Mouse (Mus musculus) T-helper 1 cell (primary cell): ENCODE results near the gene Pla1a.

Experiments
- in situ Hi-C: fragments of 300-600 bp; cut with MboI, MseI; formaldehyde crosslinking; loops from one replicate; pipeline ENCODE4 v1.15.1; 2025; ENCODE audit warnings: high pct_unique_total_duplicates

The Pla1a gene

DNA sequence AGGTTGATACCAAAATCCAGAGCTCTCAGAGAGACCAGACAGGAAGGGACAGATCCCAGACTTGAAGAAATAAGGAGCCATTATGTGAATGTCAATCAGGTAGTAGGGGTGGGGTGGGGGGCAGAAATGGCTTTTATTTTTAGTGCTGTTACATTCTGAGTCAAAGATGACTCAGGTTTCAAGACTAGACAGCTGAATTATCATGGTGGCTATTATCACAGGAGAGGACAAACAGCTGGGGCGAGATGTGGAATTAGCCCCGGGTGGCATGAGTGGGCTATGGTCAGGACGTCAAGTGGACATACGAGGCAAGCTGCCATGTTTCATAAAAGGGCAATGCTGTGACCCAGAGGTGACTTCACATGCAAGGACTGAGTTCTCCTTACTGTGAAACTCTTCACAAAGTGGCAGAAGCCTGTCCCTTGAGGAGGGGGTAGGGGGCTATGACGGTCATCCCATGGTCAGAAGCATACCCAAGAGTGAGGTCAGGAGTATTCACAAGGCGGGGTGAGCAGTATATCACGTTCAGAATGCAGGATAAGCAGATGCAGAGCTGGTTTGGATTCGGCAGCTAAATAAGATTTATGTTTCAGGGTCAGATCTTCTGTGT lies 43.6 kb downstream of the Pla1a start:
- in situ Hi-C loops = no loop called here

DNA sequence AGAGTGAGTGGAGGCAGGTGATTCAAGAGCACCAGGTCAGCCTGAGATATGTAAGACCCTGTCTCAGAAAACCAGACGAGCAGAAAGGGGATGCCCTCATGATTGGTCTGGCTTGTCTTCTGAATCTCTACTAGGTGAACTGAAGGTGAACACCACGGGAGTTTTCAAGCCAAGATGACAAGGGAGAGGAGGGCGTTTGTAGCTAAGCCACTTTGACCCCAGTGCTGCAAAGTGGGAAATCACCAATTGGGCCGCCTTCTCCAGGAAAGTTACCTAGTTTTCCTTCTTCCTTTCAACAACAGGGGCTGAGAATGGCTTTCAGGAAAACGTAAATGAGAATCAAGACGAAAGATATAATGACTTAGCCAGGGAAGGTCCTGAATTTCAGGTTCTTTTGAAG lies 44.2 kb downstream of the Pla1a start:
- in situ Hi-C loops = no loop called here

DNA sequence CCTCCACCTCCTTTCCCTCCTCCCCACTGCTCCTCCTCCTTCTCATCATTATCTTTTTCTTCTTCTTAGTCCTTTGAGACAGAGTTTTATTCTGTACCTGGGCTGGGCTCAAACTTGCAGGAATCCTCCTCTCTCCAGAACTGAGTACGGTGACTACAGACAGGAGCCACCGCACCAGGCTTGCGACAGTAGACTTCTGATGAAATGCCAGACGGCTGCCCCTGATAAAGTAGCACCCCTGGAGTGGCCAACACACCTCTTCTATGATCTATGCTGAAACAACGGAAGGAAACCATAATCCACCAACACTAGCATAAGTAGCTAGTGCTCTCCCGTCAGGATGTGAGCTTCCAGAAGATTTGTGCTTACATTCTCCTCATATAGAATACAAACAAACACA lies 45.6 kb downstream of the Pla1a start:
- in situ Hi-C loops = no loop called here

DNA sequence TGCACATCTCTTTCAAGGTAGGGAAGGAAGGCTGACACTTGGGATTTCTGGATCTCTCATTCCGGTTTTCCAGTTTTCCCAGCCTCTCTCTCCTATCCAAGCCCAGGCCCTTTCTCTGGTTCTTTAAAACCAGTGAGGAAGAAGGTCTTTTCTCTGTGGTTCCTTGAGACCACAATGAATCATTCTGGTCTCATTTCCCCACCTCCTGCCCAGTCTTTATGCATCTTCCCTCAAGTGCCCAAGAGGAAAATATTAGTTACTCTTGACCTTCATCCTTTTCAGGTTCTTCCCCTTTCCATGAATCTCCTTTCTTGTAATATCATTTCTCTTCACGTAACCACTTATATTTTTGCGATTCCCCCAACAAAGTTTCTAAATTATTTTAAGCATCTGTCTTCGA lies 47.2 kb downstream of the Pla1a start:
- in situ Hi-C loops = no loop called here

DNA sequence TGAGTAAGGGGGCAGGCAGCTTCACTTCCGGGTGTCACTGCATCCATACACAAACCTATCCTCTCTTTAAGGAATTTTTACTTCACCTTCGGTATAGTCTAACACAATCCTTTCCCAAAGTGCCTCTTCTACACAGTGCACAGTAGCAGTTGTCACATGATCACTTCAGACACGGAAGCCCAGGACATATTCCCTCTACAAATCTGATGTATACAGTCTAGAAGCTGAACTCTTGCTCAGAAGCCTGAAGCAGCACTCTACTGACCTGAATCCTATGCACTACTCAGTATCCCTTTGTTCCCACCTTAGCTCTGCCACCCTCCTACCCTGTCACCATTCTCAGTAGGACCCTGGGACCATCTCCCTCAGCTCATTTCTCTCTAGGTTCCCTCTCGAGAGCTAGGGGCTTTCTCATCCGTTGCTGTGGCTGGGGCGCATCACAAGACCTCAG lies 47.7 kb downstream of the Pla1a start:
- in situ Hi-C loops = no loop called here

DNA sequence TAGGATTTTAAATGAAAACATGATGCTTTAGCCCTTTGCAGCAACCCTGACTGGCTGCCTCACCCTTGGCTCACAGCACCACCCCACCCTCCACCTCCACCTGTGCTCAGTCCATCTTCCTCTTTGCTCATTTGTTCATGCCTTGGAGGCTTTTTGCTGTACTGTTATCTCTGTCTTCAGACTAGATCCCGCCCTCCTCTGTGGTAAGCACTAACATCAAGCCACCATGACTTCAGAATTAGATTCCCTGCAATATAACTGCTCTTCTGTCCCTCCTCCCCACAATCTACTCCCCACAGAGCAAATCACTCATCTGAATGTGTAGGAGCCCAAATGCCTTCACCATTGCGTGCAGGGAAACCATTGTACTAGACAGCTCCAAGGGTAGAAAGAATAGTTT lies 49.3 kb downstream of the Pla1a start:
- in situ Hi-C loops = no loop called here

DNA sequence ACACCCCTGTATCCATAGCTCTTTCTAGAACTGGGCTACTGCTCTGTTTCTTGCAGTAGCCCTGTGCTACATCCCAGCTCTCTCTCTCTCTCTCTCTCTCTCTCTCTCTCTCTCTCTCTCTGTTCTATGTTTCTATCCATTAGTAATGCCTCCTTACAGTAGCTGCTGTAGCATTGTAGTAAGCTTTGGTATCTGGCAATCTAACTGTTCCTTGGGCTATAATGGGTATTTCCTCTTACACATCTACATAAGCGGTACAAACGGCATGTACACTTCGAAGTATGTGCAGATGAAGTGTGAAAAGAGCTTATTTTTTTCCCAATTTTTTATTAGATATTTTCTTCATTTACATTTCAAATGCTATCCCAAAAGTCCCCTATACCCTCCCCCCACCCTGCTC lies 53.0 kb downstream of the Pla1a start:
- in situ Hi-C loops = no loop called here

DNA sequence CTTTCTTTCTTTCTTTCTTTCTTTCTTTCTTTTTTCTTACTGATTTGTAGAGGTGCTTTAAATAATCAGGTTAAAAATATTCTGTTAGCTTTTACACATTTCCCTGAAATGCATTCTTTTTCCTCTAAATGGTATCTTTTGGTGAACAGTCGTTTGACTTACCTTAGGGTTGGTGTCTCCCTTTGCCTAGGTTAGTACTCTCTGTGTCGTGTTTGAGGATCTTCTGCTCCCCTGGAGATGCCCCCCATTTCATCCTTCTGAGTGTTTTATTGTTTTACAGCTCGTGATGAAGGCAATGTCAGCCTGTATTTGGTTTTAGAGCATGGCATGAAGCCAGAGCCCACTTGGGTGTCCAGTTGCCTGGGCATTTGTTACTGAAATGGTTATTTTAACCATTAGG lies 53.5 kb downstream of the Pla1a start:
- in situ Hi-C loops = no loop called here

DNA sequence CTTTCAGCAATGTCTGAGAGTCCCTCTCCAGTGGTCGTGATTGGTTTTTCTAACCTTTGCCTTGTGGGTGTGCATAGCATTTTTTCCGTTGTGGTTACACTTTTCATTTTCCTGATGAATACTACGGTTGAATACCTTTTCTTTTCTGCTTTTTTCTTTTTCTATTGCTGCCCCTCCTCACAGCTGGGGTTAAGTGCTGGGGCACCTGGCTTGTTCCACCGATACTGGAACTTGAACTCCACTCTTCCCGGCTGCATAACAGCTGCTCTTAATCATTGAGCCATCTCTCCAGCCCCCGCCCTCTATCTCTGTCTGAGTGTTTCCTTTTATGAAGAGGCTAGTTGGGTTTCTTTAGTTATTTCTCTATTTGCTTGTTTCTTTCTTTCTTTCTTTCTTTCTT lies 53.9 kb downstream of the Pla1a start:
- in situ Hi-C loops = no loop called here

DNA sequence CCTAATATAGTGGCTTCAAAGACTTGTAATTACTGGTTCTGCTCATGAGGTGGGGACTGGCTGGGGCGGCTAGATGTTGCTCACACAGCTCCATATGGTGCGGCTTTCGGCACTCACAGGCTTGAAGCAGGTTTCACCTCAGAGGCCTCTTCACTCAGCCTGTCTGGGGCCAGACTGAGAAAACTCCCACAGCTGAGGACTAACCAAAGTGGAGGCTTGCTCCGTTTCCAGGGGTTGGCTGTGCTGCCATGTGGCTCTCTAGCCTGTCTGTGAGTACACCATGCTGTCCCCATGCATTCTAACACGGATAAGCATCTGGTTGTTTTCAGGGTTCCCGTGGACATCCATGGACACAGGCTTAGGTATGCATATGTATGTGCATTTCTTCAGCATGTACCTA lies 54.4 kb downstream of the Pla1a start:
- in situ Hi-C loops = no loop called here

DNA sequence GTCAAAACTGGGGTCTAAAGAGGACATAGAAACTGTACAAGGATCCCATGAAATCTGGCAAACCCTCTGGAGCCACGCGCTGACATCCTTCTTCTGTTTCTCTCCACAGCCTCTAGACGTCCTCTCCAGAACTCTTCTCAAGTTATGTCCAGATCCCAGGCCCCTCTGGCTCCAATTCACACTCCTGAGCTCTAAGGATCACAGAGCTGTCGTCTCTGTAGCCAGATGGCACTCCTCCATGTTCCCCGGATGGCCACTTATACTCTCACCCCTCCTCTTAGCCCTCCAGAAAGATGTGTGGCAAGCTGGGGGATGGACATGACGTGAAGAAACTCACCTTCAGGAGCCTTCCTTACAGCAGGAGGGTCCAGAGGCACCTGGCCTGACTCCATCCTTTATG lies 55.4 kb downstream of the Pla1a start:
- in situ Hi-C loops = no loop called here

DNA sequence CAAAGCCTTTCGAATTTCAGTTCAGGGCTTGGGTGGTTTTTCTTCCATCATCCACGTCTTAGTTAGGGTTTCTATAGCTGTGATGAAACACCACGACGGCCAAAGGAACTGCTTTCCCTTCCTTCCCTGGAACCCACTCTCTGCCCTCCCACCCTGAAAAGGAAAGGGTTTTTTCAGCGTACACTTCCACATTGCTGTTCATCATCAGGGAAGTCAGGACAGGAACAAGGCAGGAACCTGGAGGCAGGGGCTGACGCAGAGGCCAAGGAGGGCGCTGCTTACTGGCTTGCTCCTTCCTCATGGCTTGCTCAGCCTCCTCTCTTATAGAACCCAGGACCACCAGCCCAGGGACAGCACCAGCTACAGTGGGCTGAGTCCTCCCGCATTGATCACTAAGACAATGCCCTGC lies 56.1 kb downstream of the Pla1a start:
- in situ Hi-C loops = no loop called here

DNA sequence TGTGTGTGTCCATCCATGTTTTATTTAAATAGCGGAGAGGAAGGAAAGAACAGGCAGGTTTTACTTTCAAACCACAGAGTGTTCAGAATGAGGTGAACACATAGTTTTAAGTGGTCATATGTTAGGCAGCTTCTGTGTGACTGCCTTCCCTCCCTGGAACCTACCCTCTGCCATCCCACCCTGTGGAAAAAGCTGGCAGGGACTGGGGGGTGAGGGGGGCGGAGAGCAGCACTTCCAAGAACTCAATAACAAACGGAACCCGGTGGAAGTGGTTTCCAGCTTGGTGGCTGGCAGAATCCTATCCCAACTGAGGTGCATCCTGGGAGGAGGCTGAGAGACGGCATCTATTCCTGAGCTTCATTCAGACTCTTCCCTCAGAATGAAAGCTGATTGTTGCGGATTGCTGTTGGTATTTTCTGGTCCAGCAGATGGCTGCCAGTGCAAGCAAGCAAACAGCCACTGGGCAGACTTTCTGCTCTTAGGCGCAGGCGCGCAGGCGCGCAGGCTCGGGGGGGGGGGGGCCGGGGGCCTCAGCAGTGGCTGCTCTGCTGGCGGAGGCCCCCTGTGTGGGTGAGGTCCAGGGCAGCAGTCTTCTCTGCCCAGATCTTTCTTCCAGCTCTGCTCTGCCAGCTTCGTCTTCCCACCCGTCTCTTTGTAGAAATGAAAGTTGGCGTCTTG lies 56.6 kb downstream of the Pla1a start:
- in situ Hi-C loops = no loop called here

DNA sequence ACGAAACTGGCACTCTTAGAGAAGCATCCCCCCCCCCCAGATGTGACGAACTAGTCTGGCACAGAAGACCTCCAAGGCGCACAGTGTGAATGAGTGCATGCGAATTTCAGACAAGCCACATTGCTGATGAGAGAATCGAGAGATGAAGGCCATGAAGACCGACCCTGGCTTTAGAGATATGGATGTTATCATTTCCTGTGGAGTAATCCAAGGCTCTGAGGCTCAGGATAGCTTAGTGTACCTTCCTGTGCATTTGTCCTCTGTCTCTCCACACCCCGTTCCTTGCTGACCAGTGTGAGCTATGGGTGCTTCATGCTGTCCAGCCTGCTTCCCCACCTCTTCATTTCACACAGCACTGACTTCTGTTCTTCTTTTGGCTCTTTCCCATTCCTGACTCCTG lies 57.8 kb downstream of the Pla1a start:
- in situ Hi-C loops = no loop called here

DNA sequence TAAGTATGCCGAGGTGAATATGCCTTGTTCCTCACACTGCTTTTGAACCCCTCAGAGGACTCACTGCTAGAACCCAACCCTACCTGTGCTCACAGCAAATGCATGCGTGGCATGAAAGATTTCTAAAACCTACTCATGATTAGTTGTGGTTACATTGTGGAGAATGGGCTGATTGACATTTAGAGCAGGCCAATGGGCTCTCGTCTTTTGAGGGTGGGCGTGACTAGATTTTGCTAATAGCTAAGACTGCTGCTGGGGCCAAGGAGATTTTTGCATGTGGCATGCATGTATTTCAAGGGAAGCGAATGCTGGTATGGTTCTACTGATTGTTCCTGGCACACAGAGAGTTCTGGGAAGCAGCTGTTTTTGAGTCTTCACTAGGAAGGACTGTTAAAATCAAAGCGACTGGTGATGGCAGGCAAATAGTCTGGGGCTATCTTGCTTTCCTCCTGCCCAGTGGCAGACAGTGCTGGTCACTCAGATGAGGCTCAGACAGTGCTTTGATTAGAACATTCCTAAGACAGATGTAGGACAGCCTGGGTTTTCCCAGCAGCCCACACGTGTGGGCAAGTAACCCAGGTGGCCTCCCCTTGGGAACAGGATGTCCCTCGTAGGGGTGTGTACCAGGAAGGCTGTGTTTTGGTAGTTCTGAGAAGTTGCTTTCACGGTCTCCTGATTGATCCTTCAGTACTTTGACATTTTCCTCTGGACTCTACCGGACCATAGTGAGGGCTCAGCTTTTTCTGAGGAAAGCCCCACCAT lies 58.4 kb downstream of the Pla1a start:
- in situ Hi-C loops = no loop called here

DNA sequence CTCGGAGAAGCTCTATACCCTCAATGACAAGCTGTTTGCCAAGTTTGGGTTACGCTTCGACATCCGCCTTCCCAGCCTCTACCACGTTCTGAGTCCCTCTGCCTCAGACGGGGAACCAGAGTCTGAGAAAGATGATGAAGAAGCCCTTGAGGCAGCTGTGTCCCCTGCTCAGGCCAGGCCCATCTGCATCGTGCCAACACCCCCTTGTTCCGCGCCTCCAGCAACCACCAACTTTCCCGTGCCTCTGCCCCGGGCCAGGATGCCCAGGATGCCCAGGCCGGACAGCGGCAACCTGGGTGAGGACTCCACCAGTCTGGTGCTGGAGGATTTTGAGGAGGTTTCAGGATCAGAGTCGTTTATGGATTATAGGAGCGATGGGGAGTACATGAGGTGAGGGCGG lies 59.0 kb downstream of the Pla1a start:
- in situ Hi-C loops = no loop called here

DNA sequence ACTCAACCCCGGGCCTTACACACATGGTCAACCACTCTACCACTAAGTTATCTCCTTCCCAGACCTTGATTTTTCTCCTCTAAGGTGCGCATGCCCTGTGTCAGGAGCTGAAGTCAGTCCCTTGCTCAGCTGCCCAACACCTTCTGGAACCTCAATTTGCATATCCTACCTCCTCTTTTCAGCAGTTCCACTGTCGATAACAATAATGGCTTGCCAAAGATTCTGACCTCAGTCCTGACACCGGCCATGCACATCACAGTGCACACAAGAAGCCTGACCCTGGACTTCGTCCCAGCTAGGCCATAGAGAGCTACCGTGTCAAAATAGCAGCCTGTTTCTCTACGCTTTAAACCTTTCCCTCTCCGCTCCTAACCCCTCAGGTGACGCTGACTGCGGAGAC lies 59.5 kb downstream of the Pla1a start:
- in situ Hi-C loops = no loop called here

DNA sequence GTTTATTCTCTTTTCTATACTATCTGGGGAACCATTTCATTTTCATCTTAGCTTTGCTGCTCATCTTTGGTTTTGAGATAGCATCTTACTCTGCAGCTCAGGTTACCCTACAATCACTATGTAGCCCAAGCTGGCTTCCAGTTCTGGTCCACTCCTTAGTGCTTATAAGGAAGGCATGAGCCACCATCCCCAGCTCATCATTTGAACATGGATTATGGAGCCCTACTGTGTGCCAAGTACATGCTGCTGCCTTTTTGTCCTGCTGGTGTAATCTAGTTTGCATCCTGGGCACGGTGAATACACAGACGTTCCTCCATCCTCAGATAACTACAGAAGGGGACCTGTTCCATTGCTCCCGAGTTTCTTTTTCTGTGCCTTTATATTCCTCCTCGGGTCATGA lies 60.1 kb downstream of the Pla1a start:
- in situ Hi-C loops = no loop called here

DNA sequence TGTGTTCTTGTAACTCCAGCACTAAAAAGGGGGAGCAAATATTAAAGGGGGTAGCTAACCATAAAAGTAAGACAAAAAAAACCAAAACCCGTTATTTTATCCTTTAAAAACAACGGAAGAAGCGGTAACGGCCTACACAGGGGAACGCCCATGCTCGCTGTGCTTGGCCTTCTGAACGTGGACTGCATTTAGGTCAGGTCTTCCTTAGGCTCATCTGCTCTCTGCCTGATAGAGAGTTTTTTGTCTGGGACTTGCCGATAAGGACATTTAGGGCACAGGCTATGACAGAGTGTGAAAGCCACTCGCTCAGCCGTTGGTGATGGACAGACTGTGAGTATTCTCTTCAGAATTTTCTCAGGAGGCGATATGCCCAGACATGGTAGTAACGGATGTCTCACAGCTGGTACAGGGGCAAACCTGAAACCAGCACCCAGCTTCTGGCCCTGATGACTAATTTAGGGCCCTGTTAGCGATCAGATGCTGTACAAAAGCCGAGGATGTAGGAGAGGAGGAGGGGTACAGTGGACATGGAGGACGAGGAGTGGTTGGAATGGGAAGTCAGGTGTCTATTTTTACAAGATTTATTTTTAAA lies 61.1 kb downstream of the Pla1a start:
- in situ Hi-C loops = no loop called here

DNA sequence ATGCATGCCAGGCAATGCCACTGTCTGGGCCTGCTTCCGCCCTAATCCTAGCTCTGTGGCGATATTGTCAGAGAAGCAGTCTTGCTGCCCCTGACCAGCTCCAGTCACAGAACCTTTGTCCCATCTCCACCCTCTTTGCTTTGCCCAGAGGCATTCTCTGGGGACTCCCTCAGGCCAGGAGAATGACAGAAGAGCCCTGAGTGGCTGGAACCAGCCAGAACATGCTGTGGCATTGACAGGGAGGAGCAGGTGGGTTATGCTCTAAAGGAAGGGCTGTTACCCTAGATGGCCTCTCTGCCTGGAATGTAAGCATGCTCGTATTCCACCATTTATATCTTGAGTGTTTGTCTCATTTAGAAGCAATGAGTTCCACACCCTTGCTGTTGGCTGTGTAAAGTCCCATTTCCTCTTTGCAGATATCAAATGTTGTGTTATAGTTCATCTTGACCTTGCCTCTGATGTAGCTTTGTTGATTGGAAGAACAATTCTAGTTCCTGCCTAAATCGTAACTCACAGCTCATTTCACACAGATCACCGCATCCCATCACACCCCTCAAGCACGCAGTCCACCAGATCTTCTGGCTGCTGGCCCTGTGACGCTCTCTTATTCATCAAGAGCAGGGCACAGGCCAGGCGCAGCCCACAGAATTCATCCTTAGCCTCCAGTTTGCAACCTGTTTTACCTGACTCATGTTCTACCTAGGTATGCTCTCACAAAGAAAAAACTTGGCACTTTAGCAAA lies 62.1 kb downstream of the Pla1a start:
- in situ Hi-C loops = no loop called here

DNA sequence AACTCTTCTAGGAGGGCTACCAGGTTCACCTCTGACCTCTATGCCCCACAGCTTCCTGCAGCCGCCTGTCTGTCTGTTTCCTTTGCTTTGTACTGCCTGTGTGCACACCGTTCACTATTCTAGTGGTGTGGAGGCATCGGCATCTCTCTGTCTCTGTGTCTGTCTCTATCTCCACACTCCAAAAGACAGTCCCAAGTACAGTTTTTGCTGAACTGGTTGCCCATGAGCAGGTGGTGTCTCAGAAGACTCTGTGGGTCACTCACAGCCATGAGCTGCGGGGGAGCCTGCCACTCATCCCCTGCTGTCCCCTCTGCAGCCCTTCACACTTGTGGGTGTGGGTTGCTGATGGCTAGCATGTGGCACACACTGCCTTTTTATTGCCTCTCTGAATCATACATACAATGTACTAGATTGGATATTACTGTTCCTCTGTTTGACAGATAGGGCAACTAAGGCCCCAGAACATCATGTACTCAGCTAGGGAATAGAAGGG lies 62.9 kb downstream of the Pla1a start:
- in situ Hi-C loops = no loop called here

DNA sequence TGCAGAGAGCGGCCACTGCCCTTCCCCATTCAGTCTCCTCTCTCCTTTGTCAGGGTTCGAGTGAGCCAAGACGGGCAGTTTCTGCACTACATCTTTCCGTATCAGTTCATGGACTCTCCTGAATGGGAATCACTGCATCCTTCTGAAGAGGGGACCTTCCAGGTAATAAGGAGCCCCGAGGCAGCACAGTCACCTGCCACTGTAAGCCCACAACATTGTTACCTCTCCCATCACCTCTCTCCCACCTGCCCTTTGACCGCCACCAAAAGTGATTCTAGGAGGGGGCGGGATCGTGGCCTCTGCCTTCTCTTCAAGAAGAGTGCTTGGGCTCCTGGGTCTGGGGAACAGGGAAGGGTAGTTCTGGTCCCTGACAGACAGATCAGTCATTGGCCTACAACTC lies 63.5 kb downstream of the Pla1a start:
- in situ Hi-C loops = no loop called here
